Mouse (Mus musculus): Measurements from ENCODE around the gene Ankrd26. TPM values are rescaled to one million over a fixed set of nuclear protein-coding genes. Genes with fewer than 3 reads are reported as not detected.

Ankrd26 gene
- polyA plus RNA-seq, 1 experiment from 2014 or later = 20.4 TPM

DNA sequence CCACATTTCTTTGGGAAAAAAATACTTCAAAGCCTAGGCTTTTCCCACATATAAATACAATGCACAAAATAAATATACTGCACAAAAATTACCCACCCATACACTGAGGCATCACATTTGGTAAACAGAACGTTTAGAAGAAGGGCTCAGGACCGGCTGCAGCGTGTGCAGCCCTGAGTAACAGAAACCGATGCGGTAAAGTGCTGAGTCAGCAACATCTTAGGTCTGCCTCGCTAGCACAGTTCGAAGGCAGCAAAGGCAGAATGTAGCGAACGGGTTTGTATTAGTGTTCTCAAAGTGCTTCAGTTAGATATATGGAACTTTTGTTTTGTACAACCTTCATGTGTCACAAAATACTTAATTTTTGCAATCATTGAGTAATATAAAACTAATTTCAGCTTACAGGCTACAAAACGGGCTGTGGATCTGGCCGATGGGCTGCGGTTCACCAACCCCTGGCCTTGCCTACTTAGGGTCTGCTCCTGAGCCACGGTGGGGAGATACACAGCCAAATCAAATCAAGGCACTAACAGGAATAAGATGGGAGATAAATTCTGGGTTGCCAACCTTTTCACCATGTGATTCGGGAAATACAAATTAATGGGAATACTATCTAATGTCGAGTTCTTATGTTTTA, 99.8 kb downstream of the Ankrd26 start:
- H3K4me1 ChIP-seq = no peaks in the 10 kb centered on the region
- H3K9me3 ChIP-seq = no peaks in the 10 kb centered on the region
- no peak overlapping the region for H3K27ac ChIP-seq (replicated peaks)
- no peaks in the 10 kb centered on the region for H3K27me3 ChIP-seq (replicated peaks; ENCODE audit: low read depth, poor library complexity, severe bottlenecking)
- DNase-seq (ENCODE audit: low spot score) = no peak
- 81% methylated on average over 15 of the region's 15 CpGs for WGBS
- H3K36me3 ChIP-seq (replicated peaks) = peaks cover 56% of the 10 kb centered on the region
- no peak overlapping the region for H3K4me3 ChIP-seq

DNA sequence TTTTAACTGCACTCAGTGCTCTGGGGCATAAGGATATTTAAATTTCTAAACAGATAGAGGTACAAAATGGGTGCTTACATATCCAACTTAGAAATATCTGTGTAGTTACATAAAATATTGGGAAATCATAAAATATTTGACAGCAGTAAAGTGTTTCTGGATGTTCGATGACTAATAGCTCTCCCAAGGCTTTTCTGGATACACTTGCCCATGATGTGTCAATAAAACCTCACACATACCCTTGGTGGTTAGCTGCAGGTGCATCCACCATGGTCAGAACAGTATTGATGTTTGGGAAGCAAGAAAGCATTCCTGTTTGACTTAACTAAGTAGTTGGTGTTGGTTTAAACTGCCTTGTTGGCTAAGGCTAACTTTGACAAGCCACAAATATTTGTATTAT, 104.3 kb downstream of the Ankrd26 start:
- WGBS = 86% methylated on average over 1 of the region's 1 CpGs
- DNase-seq (ENCODE audit: low spot score) = no peak

DNA sequence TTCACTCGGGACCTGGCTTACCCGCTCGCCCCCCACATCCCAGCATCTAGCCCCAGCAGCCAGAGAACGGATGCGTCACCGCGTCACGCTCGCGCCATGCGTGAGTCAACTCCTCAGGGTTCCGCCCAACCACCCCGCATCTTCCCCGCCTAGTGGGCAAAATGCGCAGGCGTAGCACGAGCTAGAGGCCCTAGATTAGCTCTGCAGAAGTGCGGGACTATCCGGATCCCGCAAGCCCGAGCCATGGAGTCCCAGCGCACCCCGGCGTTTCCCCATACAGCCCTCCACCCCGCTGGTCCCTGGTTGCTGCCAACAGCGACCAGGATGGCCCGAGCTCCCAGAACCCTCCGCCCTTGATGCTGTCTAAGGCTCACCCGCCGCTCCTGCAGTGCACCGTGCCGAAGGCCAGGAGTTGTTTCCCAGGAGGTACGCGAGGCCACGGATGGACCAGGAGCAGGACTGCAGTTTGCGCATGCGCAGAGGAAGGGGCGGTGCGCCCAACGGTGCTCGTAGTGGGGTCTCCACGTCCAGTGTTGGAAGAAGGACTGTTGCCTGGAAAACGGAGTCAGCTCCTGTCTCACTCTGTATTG, 106.9 kb downstream of the Ankrd26 start, which contains the start of gene Zfp248:
TSS of gene Zfp248 (minus strand) at position 487 of the 590 bp plus-strand sequence.
- peaks cover 13% of the 10 kb centered on the region for H3K4me1 ChIP-seq
- peak within 1 kb of the TSS; percentile 96 for H3K27ac ChIP-seq (replicated peaks)
- no peaks in the 10 kb centered on the region for H3K27me3 ChIP-seq (replicated peaks; ENCODE audit: low read depth, poor library complexity, severe bottlenecking)
- H3K4me3 ChIP-seq = peak within 1 kb of the TSS; percentile 87
- peaks cover 21% of the 10 kb centered on the region for H3K36me3 ChIP-seq (replicated peaks)
- H3K9me3 ChIP-seq = no peaks in the 10 kb centered on the region
- 1% methylated on average over 43 of the region's 43 CpGs for WGBS
- peak; percentile 93 for DNase-seq (ENCODE audit: low spot score)

More for the DNA sequence above, 104.3 kb downstream of the Ankrd26 start:
- peaks cover 20% of the 10 kb centered on the region for H3K36me3 ChIP-seq (replicated peaks)
- peaks cover 13% of the 10 kb centered on the region for H3K4me1 ChIP-seq
- no peak overlapping the region for H3K27ac ChIP-seq (replicated peaks)
- H3K9me3 ChIP-seq = no peaks in the 10 kb centered on the region
- no peak overlapping the region for H3K4me3 ChIP-seq
- no peaks in the 10 kb centered on the region for H3K27me3 ChIP-seq (replicated peaks; ENCODE audit: low read depth, poor library complexity, severe bottlenecking)

DNA sequence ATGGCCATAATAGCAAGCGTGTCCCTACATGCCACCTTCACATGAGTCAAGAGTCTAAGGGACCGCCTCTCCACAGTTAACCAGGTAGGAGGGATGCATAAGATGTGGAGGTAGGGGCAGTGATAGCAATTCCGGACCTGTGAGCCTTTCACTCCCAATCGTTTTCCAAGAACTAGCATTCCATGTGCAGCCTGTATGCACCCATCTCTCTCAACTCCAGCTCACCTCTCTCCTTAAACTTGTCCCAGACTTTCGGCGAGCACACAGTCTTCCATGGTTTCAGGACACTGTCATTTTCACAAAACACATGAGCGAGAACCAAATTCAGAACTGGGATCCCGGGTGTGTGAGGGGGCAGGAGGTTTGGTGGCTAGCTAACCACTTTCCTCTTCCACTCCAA, 107.6 kb downstream of the Ankrd26 start:
- no peak for DNase-seq (ENCODE audit: low spot score)

More for the DNA sequence above, 107.6 kb downstream of the Ankrd26 start:
- peak overlapping the region; percentile 96 for H3K27ac ChIP-seq (replicated peaks)
- H3K4me3 ChIP-seq = peak overlapping the region; percentile 87
- H3K36me3 ChIP-seq (replicated peaks) = peaks cover 21% of the 10 kb centered on the region
- no peaks in the 10 kb centered on the region for H3K9me3 ChIP-seq
- no peaks in the 10 kb centered on the region for H3K27me3 ChIP-seq (replicated peaks; ENCODE audit: low read depth, poor library complexity, severe bottlenecking)
- H3K4me1 ChIP-seq = peaks cover 13% of the 10 kb centered on the region
- 48% methylated on average over 8 of the region's 8 CpGs for WGBS

Other genes starting within 250 kb of the Ankrd26 start
- 54.7 and 57.0 TPM in 2 replicates for gene Bms1, start 142.8 kb downstream of the Ankrd26 start, polyA plus RNA-seq (2016; fragmentation: Nextera tagmentation; extraction: Ambion mirVana)
- gene Zfp248, start 106.7 kb downstream of the Ankrd26 start, polyA plus RNA-seq (2016; fragmentation: Nextera tagmentation; extraction: Ambion mirVana) = 12.2 and 13.7 TPM in 2 replicates
- gene Zfp9, start 82.9 kb downstream of the Ankrd26 start, polyA plus RNA-seq (2016; fragmentation: Nextera tagmentation; extraction: Ambion mirVana) = 9.6 and 12.8 TPM in 2 replicates

Data from embryonic facial prominence, embryonic 10.5 days (tissue).